Mouse (Mus musculus): Measurements from ENCODE around the gene Ttc39d.

GRCm38 (mm10) chr17:80157489-80157888, 49.8 kb upstream of the Ttc39d start:
- TF ChIP-seq CTCF (conservative IDR thresholded peaks at IDR 0.05; ENCODE audit: insufficient read depth, insufficient read length, low read depth, low read length), result no peak
- TF ChIP-seq POLR2A (IDR thresholded peaks at IDR 0.05; ENCODE audit: low read depth, low read length), result no peak
